Mouse (Mus musculus) right cerebral cortex, postnatal 36 days (tissue): ENCODE measurements at regions not wholly inside any gene's neighbourhood (a gene's known extent, or its start where the extent isn't known, plus 50 kb on each side); places are given as distances from the start of the nearest gene placed in this dataset.

ENCODE experiments used
- DNase-seq, 2 experiments: peaks; one replicate each; pipeline ENCODE4 v3.0.0; 2022; ENCODE audit warnings: low spot score in 2 of 2, mixed read lengths in 1 of 2

- no peak for DNase-seq
Observed at GRCm38 (mm10) chr1:122273579-122273978, 705.8 kb upstream of the Ddx18 start.

DNA sequence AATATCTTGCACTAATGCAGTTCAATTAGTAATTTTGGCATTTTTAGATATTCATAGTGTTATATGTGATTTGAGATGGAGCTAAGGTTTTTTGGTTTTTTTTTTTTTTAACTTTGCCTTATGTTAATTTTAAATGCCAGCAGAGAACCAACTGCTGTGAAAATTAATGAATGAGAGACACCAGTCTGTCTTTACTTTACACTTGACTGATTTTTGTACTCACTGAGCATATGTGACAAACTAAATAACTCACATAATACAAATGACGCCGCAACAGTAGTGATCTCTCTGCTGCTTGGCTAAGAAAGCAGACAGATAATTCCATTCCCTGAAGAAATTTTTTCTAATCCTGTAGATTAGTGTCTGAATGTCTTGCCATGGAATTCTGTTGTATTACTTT is 675.2 kb upstream of the Ddx18 start:
- no peak for DNase-seq

DNA sequence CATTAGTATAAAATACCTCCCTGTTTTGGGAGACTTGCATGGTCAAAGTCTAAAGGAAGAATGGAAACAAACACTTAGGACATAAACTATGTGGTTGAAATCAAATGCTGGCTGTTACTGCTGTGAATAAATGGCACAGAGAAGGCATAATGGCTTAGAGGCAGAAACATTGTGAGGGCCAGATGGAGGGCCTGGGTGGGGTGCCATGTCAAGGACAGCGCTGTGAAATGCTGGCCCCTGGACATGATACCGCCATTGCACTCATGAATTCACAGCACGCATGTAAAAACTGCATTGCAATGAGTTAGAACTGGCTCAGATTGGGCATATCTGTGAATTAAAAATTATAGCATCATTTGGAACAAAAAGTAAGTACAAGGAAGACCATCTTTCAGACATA is 673.7 kb upstream of the Ddx18 start:
- no peak for DNase-seq

DNA sequence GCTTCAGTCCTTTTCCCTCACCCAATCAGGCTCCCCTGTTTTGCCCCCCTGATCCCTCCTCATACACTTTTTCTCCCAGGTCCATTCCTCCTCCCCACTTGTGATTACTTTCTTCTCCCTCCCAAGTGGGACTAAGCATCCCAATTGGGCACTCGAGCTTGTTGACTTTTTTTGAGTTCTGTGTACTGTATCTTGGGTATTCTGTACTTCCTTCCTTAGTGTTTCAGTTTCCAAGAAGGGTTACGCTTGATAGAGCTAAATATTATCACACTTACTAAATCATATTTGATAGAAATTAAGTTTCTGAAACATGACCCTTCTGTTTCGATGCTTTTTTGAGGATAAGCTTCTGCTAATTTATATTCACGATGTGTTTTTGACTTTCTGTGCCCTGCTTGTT is 662.7 kb upstream of the Ddx18 start:
- no peak for DNase-seq

DNA sequence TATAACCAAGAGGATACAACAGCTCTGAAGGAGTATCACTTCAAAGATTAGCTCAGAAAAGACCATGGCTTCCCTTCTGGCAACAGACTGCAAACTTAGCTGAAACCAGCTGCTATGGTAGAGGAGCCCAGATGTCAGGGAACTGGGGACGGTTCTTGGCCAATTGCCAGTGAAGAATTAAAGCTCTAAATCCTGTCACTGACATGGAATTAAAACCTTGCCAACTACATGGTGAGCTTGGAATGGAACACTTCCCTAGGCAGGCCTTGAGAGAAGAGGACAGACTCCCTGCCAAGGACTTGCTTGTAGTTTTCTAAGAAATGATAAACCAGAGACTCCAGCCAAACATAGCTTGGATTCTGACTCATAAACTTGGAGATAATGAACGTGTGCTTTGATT is 644.7 kb upstream of the Ddx18 start:
- peak; percentile 1 to 4 for DNase-seq

DNA sequence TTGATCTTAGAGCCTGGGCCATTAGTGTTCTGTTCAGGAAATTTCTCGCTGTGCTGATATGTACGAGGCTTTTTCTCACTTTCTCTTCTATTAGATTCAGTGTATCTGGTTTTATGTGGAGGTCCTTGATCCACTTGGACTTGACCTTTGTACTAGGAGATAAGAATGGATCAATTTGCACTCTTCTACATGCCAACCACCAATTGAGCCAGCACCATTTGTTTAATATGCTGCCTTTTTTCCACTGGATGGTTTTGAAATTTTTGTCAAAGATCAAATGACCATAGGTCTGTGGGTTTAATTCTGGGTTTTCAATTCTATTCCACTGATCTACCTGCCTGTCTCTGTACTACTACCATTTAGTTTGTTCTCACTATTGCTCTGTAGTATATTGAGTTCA is 640.8 kb upstream of the Ddx18 start:
- DNase-seq, result no peak

- no peak for DNase-seq
Observed at GRCm38 (mm10) chr1:122169547-122169946, 601.8 kb upstream of the Ddx18 start.

DNA sequence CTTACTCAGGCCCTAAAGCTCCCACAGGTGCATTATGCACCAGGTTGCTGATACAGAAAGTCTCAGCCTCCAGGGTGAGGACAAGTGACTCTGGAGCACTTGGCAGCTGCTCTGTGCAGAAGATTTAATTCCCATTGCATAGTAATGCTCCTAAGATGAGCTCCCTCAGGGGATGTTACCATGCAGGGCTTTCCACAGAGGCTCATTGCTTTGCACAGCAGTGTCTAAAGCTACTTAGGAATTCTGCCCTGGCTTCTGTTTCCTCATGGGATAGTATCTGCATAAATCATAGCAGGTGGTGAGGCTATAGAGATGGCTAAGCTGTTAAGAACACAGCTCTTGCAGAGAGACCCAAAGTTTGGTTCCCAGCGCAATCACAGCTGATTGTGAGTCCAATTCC is 594.0 kb upstream of the Ddx18 start:
- no peak for DNase-seq

- DNase-seq, result no peak
Observed at GRCm38 (mm10) chr1:122141362-122141761, 573.6 kb upstream of the Ddx18 start.

DNA sequence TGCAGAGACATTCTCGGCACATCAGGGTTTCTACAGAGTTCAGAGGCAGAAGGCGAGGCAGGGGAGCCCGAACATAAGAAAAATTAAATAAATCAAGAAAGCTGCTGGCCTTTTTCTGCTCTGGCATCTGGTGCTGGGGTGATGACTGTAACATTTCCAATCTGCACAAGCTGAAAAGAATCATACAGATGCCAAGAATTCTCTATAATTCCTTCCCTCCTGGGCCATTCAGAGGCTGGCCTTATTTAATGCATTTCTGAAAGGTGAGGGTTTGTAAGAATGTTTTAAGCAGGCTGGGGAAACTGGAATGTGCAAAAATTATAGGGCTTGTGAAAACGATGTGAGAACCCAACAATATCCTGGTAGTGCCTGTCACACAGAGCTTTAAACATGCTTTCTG is 556.2 kb upstream of the Ddx18 start:
- DNase-seq, result no peak

- no peak for DNase-seq
Observed at GRCm38 (mm10) chr1:122095726-122096125, 527.9 kb upstream of the Ddx18 start.

- no peak for DNase-seq
Observed at GRCm38 (mm10) chr1:122082481-122082880, 514.7 kb upstream of the Ddx18 start.

DNA sequence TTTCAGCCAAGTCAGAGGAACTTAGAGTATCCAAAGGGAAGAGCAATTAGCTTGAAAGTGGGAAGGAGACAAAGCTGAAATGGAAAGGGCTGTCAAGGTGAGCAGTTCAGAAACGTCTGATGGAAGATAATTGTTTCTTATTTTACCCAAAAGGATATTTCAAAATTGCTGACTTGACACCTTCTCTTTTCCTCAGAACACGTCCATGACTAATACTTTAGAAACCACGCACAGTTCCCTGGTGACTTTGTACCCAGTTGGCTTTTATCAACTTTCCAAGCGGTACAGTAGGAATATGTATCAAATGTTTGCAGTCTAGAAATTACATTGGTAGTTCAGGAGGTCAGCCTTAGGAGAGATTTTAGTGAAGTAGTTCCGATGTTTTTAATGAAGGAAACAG is 508.3 kb upstream of the Ddx18 start:
- DNase-seq, result no peak

DNA sequence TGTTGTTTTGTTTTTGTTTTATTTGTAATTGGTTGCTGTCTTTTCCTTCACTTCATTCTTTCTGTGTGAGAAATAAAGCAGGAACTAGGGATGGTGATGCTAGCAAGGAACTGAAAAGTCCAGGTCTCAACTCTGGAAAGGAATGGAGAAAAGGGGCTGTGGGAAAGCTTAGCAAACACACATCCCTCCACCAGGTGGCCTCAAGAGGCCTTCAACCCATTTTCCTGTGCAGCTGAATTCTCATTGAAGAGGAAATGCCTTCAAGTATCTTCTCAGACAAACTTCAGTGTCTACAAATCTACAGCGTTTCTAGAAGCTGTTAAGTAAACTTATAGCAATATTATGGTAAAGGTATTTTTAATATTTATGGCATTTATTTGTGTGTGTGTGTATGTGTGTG is 487.4 kb upstream of the Ddx18 start:
- DNase-seq, result no peak

GRCm38 (mm10) chr1:122048112-122048725 is 480.4 kb upstream of the Ddx18 start:
- peak; percentile 47 to 58 for DNase-seq

DNA sequence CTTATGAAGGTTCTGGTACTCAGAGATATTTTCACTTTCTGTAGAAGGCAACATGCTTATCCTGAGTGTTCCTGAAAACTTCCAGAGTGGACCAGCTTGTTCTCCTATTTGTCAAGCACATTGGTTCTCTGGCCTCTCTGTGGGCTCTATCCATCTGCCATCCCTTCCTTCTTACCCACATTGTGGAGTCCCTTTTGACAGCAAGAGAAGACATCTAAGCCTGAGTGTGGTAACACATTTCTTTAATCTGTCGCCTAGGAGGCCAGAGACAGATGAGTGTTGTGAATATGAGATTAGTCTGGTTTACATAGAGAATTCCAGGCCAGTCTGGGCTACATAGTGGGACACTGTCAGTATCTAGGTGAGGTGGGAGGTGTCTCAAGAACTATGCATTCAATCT is 476.1 kb upstream of the Ddx18 start:
- no peak for DNase-seq

GRCm38 (mm10) chr1:122043114-122043513 is 475.3 kb upstream of the Ddx18 start:
- no peak for DNase-seq

- DNase-seq, result no peak
Observed at GRCm38 (mm10) chr1:122007749-122008148, 440.0 kb upstream of the Ddx18 start.

DNA sequence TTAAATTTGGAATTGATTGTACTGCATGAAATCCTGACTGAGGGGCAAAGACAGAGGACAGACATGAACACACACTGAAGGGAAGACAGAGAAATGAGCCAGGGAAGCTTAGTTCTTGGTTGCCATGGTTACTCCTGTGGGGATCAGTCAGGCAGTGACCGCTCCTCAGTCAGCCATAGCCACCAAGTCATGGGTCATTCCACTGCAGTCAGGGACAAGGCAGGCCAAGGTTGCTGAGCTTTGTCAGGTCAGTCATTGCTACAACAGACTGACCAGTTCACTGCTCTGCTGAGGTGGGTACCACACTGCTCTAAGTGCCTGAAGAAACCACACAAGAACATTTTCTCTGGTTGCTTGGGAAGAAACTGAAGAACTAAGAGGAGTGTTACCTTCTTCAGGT is 428.7 kb upstream of the Ddx18 start:
- no peak for DNase-seq

- DNase-seq, result no peak
Observed at GRCm38 (mm10) chr1:121990653-121991052, 422.9 kb upstream of the Ddx18 start.

GRCm38 (mm10) chr1:121958942-121959341 is 391.2 kb upstream of the Ddx18 start:
- no peak for DNase-seq

DNA sequence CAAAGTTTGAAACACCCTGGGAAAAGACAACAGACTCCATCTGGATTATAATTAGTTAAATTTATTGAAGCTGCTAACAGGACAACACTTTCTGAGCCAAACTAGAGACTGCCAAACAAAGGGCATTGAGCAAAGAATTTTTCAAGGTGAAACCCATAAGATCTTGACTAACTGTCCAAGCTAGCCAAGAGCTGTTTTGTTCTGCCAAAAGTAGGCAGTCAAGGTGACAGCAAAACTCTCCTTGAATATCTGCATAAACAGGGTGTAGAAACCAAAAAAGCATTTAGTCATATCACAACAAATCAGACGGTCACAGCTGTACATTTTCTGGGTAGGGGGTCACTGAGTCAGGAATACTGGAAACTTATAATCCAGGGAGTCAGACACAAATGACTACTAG is 368.1 kb upstream of the Ddx18 start:
- no peak for DNase-seq
